Mouse (Mus musculus): ENCODE measurements around the gene Nme9.

DNA sequence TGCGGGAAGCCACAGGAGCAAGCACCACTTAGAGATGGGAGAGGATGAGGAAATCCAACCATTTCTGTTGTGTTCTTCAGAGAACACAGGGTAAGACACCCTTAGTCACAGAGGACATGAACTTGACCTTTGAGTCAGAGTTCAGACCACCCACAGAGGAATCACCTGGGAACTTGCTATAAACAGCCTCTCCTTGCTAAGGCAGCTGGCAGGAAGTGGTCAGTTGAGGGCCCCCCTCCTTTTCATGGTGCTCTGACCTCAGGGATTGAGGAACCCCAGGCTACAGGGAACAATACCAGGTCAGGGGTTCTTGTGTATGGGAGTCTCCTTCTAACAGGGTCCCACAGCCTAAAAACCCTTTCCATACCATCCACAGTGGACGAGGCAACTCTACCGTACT is 34.5 kb upstream of the Nme9 start:
- no peak for TF ChIP-seq CTCF (IDR thresholded peaks at IDR 0.05; ENCODE audit: low read depth, low read length)
- no peak for TF ChIP-seq POLR2A (IDR thresholded peaks at IDR 0.05; ENCODE audit: extremely low read depth, insufficient read depth, low read length)
